Comparison of ENCODE assay signal across 8 mouse cellular contexts in genomic region chr10:69662338-69662737, GRCm38 (mm10).
DNase-seq lines count a peak whose midpoint lies in the region; ATAC-seq and TF ChIP-seq lines count a peak whose summit lies in the region.

No protein-coding gene starts in this region.

- no peak overlapping the region for H3K9ac ChIP-seq in heart, adult 2 months (ENCODE audit: low read depth, low read length)
- H3K9ac ChIP-seq in kidney, embryonic 15.5 days, result no peak overlapping the region
- 0 out of 2 replicates have a peak overlapping the region, but pooled peaks have one; percentile 12 for H3K9ac ChIP-seq in limb, embryonic 14.5 days (ENCODE audit: low read depth, low read length, severe bottlenecking)

- TF ChIP-seq CTCF in heart, adult 2 months (IDR thresholded peaks at IDR 0.05), result peak; percentile 88

- peak; percentile 62 for ATAC-seq in kidney, embryonic 15.5 days (replicated peaks; ENCODE audit: low FRiP score)
- ATAC-seq in limb, embryonic 14.5 days (ENCODE audit: low FRiP score, low read depth), result peak; percentile 64

- TF ChIP-seq EP300 in heart, adult 2 months (IDR thresholded peaks at IDR 0.05; ENCODE audit: insufficient read depth, low read depth, low read length), result peak; percentile 58; the same call in 1 of the 2 replicates

- peaks cover 2% of the 10 kb centered on the region; the same call in 1 of the 2 replicates for H3K4me1 ChIP-seq in heart, adult 2 months (ENCODE audit: control insufficient read depth, insufficient read depth, low read length)
- no peaks in the 10 kb centered on the region; the same call in 1 of the 2 replicates for H3K4me1 ChIP-seq in kidney, embryonic 15.5 days
- no peaks in the 10 kb centered on the region for H3K4me1 ChIP-seq in limb, embryonic 14.5 days (ENCODE audit: control insufficient read depth, insufficient read depth, low read length)

- no peak overlapping the region for H3K4me3 ChIP-seq in heart, adult 2 months
- H3K4me3 ChIP-seq in kidney, embryonic 15.5 days (replicated peaks), result no peak overlapping the region
- H3K4me3 ChIP-seq in limb, embryonic 14.5 days (replicated peaks; ENCODE audit: low read length), result no peak overlapping the region

- peak overlapping the region; percentile 16; the same call in 1 of the 2 replicates for H3K4me2 ChIP-seq in kidney, embryonic 15.5 days
- no peak overlapping the region for H3K4me2 ChIP-seq in limb, embryonic 14.5 days (replicated peaks; ENCODE audit: low read depth, low read length, severe bottlenecking)

- no peaks in the 10 kb centered on the region for H3K79me2 ChIP-seq in heart, adult 2 months (replicated peaks; ENCODE audit: control insufficient read depth, insufficient read depth, low read length)

- no peaks in the 10 kb centered on the region for H3K36me3 ChIP-seq in heart, adult 2 months (ENCODE audit: control insufficient read depth, insufficient read depth, low read length)
- H3K36me3 ChIP-seq in kidney, embryonic 15.5 days, result no peaks in the 10 kb centered on the region
- H3K36me3 ChIP-seq in limb, embryonic 14.5 days (ENCODE audit: control insufficient read depth, insufficient read depth, low read length), result no peaks in the 10 kb centered on the region

- no peak for TF ChIP-seq POLR2A in heart, adult 2 months (IDR thresholded peaks at IDR 0.05; ENCODE audit: insufficient read depth, low read depth, low read length)
- TF ChIP-seq POLR2A in limb, embryonic 14.5 days (IDR thresholded peaks at IDR 0.05; ENCODE audit: borderline replicate concordance, extremely low read depth, insufficient read depth, insufficient read length), result no peak

- no peaks in the 10 kb centered on the region for H3K9me3 ChIP-seq in kidney, embryonic 15.5 days (replicated peaks)
- H3K9me3 ChIP-seq in limb, embryonic 14.5 days (ENCODE audit: control insufficient read depth, low read length), result no peaks in the 10 kb centered on the region

- H3K27me3 ChIP-seq in heart, adult 2 months (ENCODE audit: control insufficient read depth, insufficient read depth, low read length), result no peaks in the 10 kb centered on the region
- H3K27me3 ChIP-seq in kidney, embryonic 15.5 days, result no peaks in the 10 kb centered on the region
- H3K27me3 ChIP-seq in limb, embryonic 14.5 days (ENCODE audit: control insufficient read depth, insufficient read depth, low read length), result no peaks in the 10 kb centered on the region

- peak; percentile 93 for DNase-seq in 3T3-L1 (ENCODE audit: low read depth, low spot score)
- DNase-seq in adrenal gland, postnatal 14 days, result peak; percentile 87
- DNase-seq in embryo, embryonic 9.5 days (ENCODE audit: extremely low spot score), result peak; percentile 79
- DNase-seq in heart, adult 2 months, result peak; percentile 60 to 65
- peak; percentile 88 for DNase-seq in limb, embryonic 14.5 days (ENCODE audit: low spot score)
- DNase-seq in neural tube, embryonic 10.5 days (ENCODE audit: extremely low spot score, low spot score), result peak; percentile 80
- peak; percentile 83 for DNase-seq in testis, postnatal 10 days (ENCODE audit: low spot score)

- whole genome bisulfite sequencing in heart, adult 2 months, result 9% methylated on average over 7 of the region's 7 CpGs
- WGBS in kidney, embryonic 15.5 days, result 7% methylated on average over 7 of the region's 7 CpGs
- WGBS in limb, embryonic 14.5 days, result 14% methylated on average over 7 of the region's 7 CpGs

- H3K27ac ChIP-seq in heart, adult 2 months, result no peak overlapping the region
- H3K27ac ChIP-seq in kidney, embryonic 15.5 days, result no peak overlapping the region
- H3K27ac ChIP-seq in limb, embryonic 14.5 days (replicated peaks; ENCODE audit: low read depth, low read length), result no peak overlapping the region

- intact Hi-C loops in heart, adult 2 months (cut with DNase I), result loop anchor here (1.0 to 2.0 kb wide), 2 partner anchors 131 to 182 kb away; no protein-coding TSS in a partner anchor
